Mouse (Mus musculus) adipocyte (in vitro differentiated cells): ENCODE measurements around the gene Olfr391-ps.

Experiments used
- DNase-seq: peaks from one replicate; pipeline ENCODE4 v3.0.0-alpha.2; 2016; ENCODE audit warnings: low spot score

The Olfr391-ps gene

GRCm38 (mm10) chr11:73802952-73803351 is at the start of gene Olfr391-ps:
TSS of gene Olfr391-ps (minus strand) at chr11:73803052.
- no peak for DNase-seq

DNA sequence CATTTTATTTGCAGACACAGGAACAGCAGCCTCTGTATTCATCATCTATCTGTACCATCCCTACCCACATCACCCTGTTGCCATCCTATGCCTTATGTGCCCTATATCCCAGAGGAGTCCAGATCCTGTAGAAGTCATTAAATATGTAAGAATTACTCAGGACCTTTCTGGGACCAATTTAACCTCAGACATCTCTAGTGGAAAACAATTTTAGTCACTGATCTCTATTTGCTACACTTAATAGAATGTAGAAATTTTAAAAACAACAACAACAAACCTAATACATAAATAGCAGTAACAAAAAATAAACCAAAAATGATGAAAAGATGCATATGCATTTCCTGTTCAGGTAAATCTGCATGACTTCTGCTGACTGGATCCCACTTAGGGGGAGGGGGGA is 48.5 kb upstream of the Olfr391-ps start, which contains the start of gene Olfr393:
Olfr393 (minus strand) TSS at position 101 of the 400 bp plus-strand sequence.
- no peak for DNase-seq

GRCm38 (mm10) chr11:73816949-73817348 is 14.1 kb upstream of the Olfr391-ps start, which contains the start of gene Olfr392:
TSS of gene Olfr392 (minus strand) at chr11:73817049.
- DNase-seq: no peak

- DNase-seq: no peak
Observed at GRCm38 (mm10) chr11:73782664-73783063, 20.2 kb downstream of the Olfr391-ps start, which contains the start of gene Olfr390. TSS of gene Olfr390 (plus strand) at chr11:73782964.

- DNase-seq: no peak
Observed at GRCm38 (mm10) chr11:73780613-73781012, 22.2 kb downstream of the Olfr391-ps start, which contains the start of gene Olfr389. TSS of gene Olfr389 (minus strand) at chr11:73780713.

- no peak for DNase-seq
Observed at GRCm38 (mm10) chr11:73759115-73759514, 43.7 kb downstream of the Olfr391-ps start.
